Mouse (Mus musculus): Measurements from ENCODE around the gene Spert.

The Spert gene

DNA sequence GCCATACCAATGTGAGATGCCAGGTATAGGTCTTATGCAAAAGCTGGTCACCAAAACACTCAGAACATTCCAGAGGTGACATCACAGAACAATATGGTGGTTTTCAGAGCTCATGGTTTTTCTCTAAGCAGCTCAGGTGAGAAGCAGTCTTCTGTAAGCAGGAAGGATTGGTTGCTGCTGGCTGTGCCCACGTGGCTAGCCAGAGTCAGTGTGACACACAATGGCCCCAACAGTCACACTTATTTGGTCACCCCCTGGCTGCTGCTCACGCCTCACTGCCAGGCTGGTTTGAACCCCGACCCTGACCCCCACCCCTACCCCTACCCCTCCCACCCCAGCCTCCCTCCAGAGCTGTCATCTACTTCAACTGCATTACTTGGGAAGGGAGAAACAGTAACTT, at the start of gene Spert:
Spert (minus strand) TSS at position 139 of the 400 bp plus-strand sequence.
- DNase-seq (ENCODE audit: low spot score) = no peak

GRCm38 (mm10) chr14:75642080-75642479, 49.2 kb upstream of the Spert start, which contains the start of gene Erich6b:
Gene Erich6b (plus strand): TSS chr14:75642259.
- no peak for DNase-seq (ENCODE audit: low spot score)

- DNase-seq (ENCODE audit: low spot score) = no peak
These were observed 48.5 kb upstream of the Spert start for GRCm38 (mm10) chr14:75641369-75641768.

DNA sequence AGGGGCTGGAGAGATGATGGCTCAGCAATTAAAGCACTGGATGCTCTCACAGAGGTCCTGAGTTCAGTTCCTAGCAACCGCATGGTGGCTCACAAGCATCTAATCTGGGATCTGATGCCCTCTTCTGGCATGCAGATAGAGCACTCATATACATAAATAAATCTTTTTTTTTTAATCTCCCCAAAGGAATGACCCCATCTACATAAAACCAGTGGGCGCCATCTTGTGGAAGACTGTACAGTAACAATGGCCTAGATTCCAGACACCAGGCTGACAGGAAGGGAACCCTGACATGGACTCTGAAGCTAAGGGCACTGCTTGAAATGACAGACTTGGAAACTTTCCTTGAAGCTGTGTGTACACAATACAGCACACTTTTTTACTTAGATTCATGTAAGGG, 47.9 kb upstream of the Spert start:
- DNase-seq (ENCODE audit: low spot score) = no peak

GRCm38 (mm10) chr14:75637641-75638040, 44.7 kb upstream of the Spert start:
- DNase-seq (ENCODE audit: low spot score) = no peak

GRCm38 (mm10) chr14:75636107-75636506, 43.2 kb upstream of the Spert start:
- DNase-seq (ENCODE audit: low spot score) = no peak

- DNase-seq (ENCODE audit: low spot score) = no peak
These were observed 42.4 kb upstream of the Spert start for GRCm38 (mm10) chr14:75635350-75635749.

- DNase-seq (ENCODE audit: low spot score) = no peak
These were observed 36.0 kb upstream of the Spert start for GRCm38 (mm10) chr14:75628870-75629269.

GRCm38 (mm10) chr14:75622984-75623383, 30.1 kb upstream of the Spert start:
- no peak for DNase-seq (ENCODE audit: low spot score)

GRCm38 (mm10) chr14:75616375-75616774, 23.5 kb upstream of the Spert start:
- DNase-seq (ENCODE audit: low spot score) = no peak

DNA sequence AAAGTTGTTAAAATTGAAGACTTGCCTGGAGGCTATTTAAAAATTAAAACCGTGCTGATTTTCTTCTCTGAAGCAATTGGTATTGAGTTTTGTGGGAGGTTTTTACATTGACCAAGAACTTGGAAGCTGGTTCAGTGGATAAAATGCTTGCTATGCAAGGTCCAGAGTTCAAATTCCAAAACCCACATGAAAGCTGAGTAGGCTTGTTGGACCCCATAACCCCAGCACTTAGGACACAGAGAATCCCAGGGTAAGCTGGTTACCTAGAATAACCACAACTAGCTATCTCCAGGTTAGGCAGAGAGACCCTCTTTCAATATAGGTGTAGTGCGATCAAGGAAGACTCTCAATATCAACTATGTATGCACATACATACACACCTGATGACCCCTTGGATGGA, 16.3 kb upstream of the Spert start:
- DNase-seq (ENCODE audit: low spot score) = no peak

- no peak for DNase-seq (ENCODE audit: low spot score)
These were observed 9.0 kb downstream of the Spert start for GRCm38 (mm10) chr14:75583870-75584269.

GRCm38 (mm10) chr14:75579010-75579409, 13.9 kb downstream of the Spert start:
- DNase-seq (ENCODE audit: low spot score) = no peak

DNA sequence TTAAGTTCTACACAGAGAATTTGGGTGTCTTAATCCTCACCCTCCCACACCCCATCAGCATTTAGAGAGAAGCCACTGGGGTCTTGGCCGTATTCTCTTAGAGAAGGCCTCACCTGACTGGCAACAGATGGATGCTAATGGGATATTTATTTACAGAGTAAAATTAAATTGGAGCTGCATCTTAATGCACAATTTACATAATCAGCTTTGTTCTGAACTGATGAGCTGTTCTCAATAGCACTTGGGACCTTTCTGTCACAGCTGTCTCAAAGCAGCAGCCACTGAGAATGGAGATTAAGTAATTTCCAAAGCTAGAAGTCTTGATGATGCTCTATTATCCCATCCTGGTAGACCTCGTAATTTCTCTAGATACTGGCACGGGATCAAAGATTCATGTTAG, 26.6 kb downstream of the Spert start:
- DNase-seq (ENCODE audit: low spot score) = no peak

- DNase-seq (ENCODE audit: low spot score) = no peak
These were observed 27.3 kb downstream of the Spert start for GRCm38 (mm10) chr14:75565534-75566140.

DNA sequence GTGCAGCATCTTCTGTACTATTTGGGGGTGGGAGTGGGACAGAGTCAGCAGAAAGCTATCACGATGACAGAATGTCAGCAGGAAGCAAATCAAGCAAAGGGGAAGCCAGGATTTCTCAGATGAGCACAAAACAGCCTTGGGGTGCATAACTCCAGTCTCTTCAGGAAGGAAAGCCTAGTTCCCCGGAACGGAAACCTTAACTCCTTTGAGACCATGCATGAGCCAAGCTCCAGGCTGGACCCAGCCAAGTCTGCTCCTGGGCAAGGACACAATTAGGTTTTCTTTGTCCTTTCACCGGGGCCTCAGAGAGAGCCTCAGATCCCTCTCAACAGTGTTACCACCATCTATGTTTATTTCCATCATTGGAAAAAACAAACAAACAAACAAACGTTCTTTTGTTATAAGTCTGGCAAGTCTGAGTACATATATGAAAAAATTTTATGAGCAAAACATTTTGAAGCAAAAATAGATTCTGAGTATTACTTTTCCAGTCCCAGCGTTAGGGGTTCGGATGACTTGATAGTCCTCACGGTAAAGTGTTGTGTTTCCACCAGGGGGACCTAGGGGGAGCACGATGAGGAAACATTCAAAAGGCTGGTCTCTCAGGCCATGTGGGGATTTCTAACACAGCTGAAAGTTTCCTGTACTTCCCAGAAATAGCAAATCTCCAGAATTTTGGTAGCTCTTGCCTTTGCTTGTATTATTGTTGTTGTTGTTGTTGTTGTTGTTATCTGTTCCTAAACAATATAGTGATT, 31.2 kb downstream of the Spert start:
- DNase-seq (ENCODE audit: low spot score) = no peak

DNA sequence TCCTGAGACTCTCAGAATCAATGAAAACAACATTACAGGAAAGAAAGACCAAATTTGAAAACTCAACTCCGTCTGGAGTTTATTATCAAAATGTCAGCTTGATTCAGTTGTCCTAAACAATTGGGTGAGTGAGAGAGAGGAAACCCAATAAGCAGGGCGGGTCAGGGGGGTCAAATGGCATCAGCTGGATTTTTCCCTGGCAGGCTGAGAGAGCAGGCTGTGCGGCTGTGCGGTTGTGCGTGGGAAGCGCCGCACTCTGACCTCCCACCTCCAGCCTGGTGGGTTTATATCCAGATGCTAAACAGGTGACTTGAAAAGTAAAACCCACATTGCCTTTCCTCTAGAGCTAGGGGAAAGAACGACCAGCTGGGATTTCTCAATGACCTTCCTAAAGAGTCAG, 51.2 kb downstream of the Spert start:
- DNase-seq (ENCODE audit: low spot score) = no peak

GRCm38 (mm10) chr14:75540996-75541350, 51.9 kb downstream of the Spert start:
- no peak for DNase-seq (ENCODE audit: low spot score)

DNA sequence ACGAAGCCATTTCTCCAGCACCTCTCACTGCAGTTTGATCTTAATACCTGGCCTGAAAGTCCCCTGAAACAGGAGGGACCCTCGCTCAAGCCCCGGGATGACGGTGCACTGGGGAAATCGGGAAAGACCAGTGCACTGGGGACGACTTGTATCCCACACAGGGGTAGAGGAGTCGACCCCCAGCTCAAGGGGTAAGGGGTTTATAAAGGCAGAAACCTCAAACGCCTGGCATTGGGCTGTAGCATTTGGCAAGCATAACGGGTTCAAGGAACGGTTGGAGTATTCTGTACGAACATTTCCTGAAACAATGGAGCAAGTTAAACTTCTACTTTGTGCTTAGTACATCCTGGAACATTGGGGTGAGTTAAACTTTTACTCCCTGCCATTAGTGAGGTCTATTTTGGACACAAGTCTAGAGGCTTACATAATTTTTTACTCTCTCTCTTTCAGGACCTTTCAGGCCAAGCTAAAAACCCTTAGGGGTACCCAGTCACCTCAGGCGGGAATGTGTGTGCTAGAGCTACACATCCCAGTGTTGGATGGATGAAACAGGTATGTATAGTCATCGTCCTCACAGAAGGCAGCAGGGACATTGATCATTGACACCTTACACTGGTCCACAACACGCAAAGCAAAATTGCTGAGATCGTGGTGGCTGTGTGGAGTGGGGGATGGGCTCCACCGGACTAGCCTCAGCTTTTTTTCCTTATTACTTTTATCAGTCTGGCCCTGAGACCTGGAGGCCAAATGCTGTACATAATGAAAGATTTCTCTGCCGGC, 52.5 kb downstream of the Spert start:
- no peak for DNase-seq (ENCODE audit: low spot score)

DNA sequence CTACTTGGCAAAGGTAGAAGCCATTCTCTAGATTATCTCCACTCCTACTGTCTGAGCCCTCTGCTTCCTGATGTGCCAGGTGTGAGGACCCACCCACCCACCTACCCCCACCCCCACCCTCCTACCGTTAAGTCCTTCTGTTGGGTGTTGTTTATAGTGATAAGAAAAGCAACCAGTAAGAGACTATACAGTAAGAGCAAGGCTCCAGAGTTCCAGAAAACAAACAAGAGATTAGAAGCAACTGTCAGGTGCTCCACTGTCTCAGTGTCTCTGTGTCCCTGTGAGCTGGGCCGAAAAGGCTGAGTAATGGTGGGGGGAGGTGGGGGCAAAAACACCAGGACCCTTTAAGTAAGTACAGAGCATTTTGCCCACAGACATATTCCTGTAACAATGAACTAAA, 53.7 kb downstream of the Spert start:
- no peak for DNase-seq (ENCODE audit: low spot score)

Measured in layer of hippocampus, adult 9-10 months (tissue).